Mouse (Mus musculus): Measurements from ENCODE around the gene Epm2aip1.

DNA sequence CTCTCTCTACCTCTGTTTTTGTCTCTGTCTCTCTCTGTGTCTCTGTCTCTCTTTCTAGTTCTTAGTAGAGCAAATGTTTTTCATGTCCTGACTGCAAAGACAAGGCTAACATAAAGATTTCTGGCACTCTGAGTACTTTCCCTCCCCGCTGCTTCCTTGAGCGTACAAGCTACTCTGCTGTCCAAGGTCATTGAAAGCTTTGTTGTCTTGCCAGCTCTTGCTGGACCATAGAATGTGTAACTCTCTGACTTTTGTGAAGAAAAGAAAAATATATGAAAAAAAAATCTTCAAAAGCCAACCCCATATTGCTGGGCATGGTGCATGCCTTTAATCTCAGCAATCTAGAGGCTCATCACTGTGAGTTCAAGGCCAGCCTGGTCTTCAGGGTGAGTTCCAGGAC is 26.9 kb downstream of the Epm2aip1 start:
- TF ChIP-seq CTCF (IDR thresholded peaks at IDR 0.05; ENCODE audit: extremely low read depth, insufficient read depth, low read length) (no peak), POLR2A (IDR thresholded peaks at IDR 0.05; ENCODE audit: extremely low read depth, insufficient read depth, low read length) (no peak)

Data from cortical plate, adult 2 months (tissue).